Mouse (Mus musculus) lung, adult 2 months (tissue): ENCODE data around the gene Arl5c. TPM values are rescaled to one million over a fixed set of nuclear protein-coding genes. Genes with fewer than 3 reads are reported as not detected.

Experiments
- DNase-seq: peaks from one replicate; pipeline ENCODE4 v3.0.0; 2022
- H3K4me1 ChIP-seq: fragments of 200-500 bp; 2 replicates; pipeline ENCODE4 v1.6.1; 2011; ENCODE audit warnings: low read length; ENCODE audit not compliant: control insufficient read depth, insufficient read depth
- H3K4me3 ChIP-seq: fragments of 200-500 bp; replicated peaks from 2 replicates; pipeline ENCODE3; 2011; ENCODE audit warnings: low read depth, mild to moderate bottlenecking, control low read depth, low read length; ENCODE audit errors: extremely low read depth
- CTCF ChIP-seq: fragments of 200-500 bp; IDR thresholded peaks from 2 replicates; pipeline ENCODE4 v1.5.1; 2011; ENCODE audit warnings: mild to moderate bottlenecking, low read length, control low read depth; ENCODE audit not compliant: insufficient read depth
- POLR2A ChIP-seq: fragments of 200-500 bp; IDR thresholded peaks from 2 replicates; pipeline ENCODE4 v1.6.1; 2011; ENCODE audit warnings: low read depth, mild to moderate bottlenecking, control low read depth, low read length, borderline replicate concordance; ENCODE audit errors: extremely low read depth
- WGBS: fragments of 180-500 bp; shearing (Covaris S2); methylation state at CpG from one replicate; pipeline ENCODE4 v1.1.7; 2018; 5-methylcytosine and 5-hydroxymethylcytosine counted together
- polyA plus RNA-seq: library from polyadenylated mRNA; depleted of rRNA; stranded (reverse); fragments of >200 nt; gene quantifications from 2 replicates; pipeline ENCODE4 v1.2.3, GENCODE M21; 2012; rRNA removed

Arl5c gene
- polyA plus RNA-seq, 1 experiment: 5.1 TPM

DNA sequence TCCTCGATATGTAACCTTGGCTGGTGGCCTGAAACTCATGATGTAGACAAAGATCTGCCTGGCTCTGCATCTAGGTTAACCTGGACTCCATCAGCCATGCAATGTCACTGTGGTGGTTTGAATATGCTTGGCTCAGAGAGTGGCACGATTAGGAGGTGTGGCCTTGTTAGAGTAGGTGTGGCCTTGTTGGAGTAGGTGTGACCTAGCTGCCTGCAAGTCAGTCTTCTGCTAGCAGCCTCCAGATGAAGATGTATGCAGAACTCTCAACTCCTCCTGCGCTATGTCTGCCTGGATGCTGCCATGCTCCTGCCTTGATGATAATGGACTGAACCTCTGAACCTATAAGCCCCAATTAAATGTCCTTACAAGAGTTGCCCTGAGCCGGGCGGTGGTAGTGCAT is 52.7 kb downstream of the Arl5c start:
- Histone ChIP-seq H3K4me3 (no peak overlapping the region), H3K4me1 (no peaks in the 10 kb centered on the region)
- TF ChIP-seq CTCF (no peak), POLR2A (no peak)
- WGBS: 69% methylated on average over 5 of the region's 5 CpGs
- DNase-seq: no peak

DNA sequence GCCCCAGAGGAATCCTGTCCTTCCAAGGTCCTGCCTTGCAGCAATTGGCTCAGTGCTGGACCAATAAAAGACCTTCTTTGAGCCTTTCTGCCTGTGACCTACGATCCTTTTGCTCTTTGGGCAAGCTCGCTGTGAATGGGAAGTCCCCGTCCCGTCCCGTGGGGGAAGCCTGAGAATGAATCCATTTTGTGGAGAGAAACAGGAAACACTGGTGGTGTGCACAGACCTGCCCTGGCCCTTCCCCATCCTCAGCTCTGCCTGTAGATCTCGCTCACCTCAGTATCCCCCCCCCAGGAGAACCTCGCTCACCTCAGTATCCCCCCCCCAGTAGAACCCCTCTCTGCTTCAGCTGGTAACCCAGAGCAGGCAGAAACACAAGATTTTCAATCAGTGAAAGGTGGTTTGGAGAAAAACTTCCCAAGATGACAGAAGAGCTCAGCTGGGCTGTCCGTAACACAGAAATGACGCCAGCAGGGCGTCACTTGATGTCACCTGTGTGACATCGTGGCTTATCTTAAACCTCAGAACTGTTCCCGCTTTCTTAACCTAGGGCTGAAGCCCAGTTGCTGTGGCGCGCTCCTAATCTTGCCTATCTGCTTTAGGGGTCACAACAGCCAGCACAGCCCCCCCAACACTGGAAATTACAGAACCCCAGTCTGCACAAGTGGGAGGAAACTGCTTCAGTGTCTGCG is 53.4 kb downstream of the Arl5c start:
- Histone ChIP-seq H3K4me3 (no peak overlapping the region), H3K4me1 (no peaks in the 10 kb centered on the region)
- TF ChIP-seq POLR2A: no peak
- TF ChIP-seq CTCF: no peak
- DNase-seq: no peak
- WGBS: 73% methylated on average over 15 of the region's 15 CpGs

Other genes with a start within 250 kb of the Arl5c start
- gene Cwc25, start 229.6 kb downstream of the Arl5c start, polyA plus RNA-seq: 7.0 and 11.6 TPM in 2 replicates
- 0.22 TPM in 1 of 2 replicates, not detected in the other for gene 1700001P01Rik, start 220.3 kb downstream of the Arl5c start, polyA plus RNA-seq
- 81.7 and 95.5 TPM in 2 replicates for gene Rpl23, start 213.7 kb downstream of the Arl5c start, polyA plus RNA-seq
- gene Lasp1, start 197.2 kb downstream of the Arl5c start, polyA plus RNA-seq: 120 and 137 TPM in 2 replicates
- 2.8 and 4.5 TPM in 2 replicates for gene B230217C12Rik, start 155.4 kb downstream of the Arl5c start, polyA plus RNA-seq
- 0.16 and 0.36 TPM in 2 replicates for gene Fbxo47, start 112.0 kb downstream of the Arl5c start, polyA plus RNA-seq
- 18.5 and 20.9 TPM in 2 replicates for gene Plxdc1, start 9.7 kb downstream of the Arl5c start, polyA plus RNA-seq
- gene Cacnb1, start 26.9 kb upstream of the Arl5c start, polyA plus RNA-seq: 16.0 and 25.6 TPM in 2 replicates
- 426 and 513 TPM in 2 replicates for gene Rpl19, start 30.5 kb upstream of the Arl5c start, polyA plus RNA-seq
- gene Stac2, start 57.3 kb upstream of the Arl5c start, polyA plus RNA-seq: 0.88 and 1.2 TPM in 2 replicates
- 16.8 and 20.3 TPM in 2 replicates for gene Fbxl20, start 154.2 kb upstream of the Arl5c start, polyA plus RNA-seq
- gene Med1, start 197.1 kb upstream of the Arl5c start, polyA plus RNA-seq: 9.0 and 13.7 TPM in 2 replicates
- gene Cdk12, start 206.9 kb upstream of the Arl5c start, polyA plus RNA-seq: 12.3 and 13.9 TPM in 2 replicates